Mouse (Mus musculus) left cerebral cortex, adult 6 months (tissue): ENCODE measurements around the gene Mcpt9. TPM values are rescaled to one million over a fixed set of nuclear protein-coding genes. Genes with fewer than 3 reads are reported as not detected.

ENCODE experiments used
- long read RNA-seq, 2 experiments: library from polyadenylated mRNA; unstranded; transcript quantifications; one replicate each; pipeline ENCODE4 v2.0.0; 2019 to 2020
- polyA plus RNA-seq: library from polyadenylated mRNA; unstranded; fragments of <200 nt; fragmentation: Nextera tagmentation; gene quantifications from 2 replicates; pipeline ENCODE4 v1.2.3, GENCODE M21; 2021

Gene Mcpt9
- not detected in 2 replicates for polyA plus RNA-seq
- long read RNA-seq, experiment 1, result 0 reads
- long read RNA-seq, experiment 2, result 0 reads

GRCm38 (mm10) chr14:56030395-56030794 lies at the start of gene Mcpt9:
Gene Mcpt9 (minus strand): TSS chr14:56030495.

GRCm38 (mm10) chr14:56062213-56062612 lies 31.9 kb upstream of the Mcpt9 start, which contains the start of gene Mcpt4:
Gene Mcpt4 (minus strand): TSS chr14:56062313.

GRCm38 (mm10) chr14:56041792-56042191 lies 11.5 kb upstream of the Mcpt9 start, which contains the start of gene Mcpt2:
Gene Mcpt2 (plus strand): TSS chr14:56042041.

GRCm38 (mm10) chr14:56017671-56018070 lies 12.6 kb downstream of the Mcpt9 start, which contains the start of gene Mcpt1:
Gene Mcpt1 (plus strand): TSS chr14:56017971.

Other genes with a start within 250 kb of the Mcpt9 start
- gene Adcy4, start 246.4 kb downstream of the Mcpt9 start, polyA plus RNA-seq, result 1.2 and 2.1 TPM in 2 replicates
- 0.34 TPM in 1 of 2 replicates, not detected in the other for gene Ripk3, start 241.6 kb downstream of the Mcpt9 start, polyA plus RNA-seq
- 0.15 and 0.23 TPM in 2 replicates for gene Nfatc4, start 207.4 kb downstream of the Mcpt9 start, polyA plus RNA-seq
- 0.48 and 0.84 TPM in 2 replicates for gene Nynrin, start 176.5 kb downstream of the Mcpt9 start, polyA plus RNA-seq
- 0.06 and 0.11 TPM in 2 replicates for gene Cbln3, start 146.1 kb downstream of the Mcpt9 start, polyA plus RNA-seq
- gene Khnyn, start 145.5 kb downstream of the Mcpt9 start, polyA plus RNA-seq, result 2.4 and 2.6 TPM in 2 replicates
- gene Sdr39u1, start 130.2 kb downstream of the Mcpt9 start, polyA plus RNA-seq, result 189 and 204 TPM in 2 replicates
- gene Cma1, start 85.8 kb downstream of the Mcpt9 start, polyA plus RNA-seq, result not detected in 2 replicates
- not detected in 2 replicates for gene Cma2, start 79.5 kb downstream of the Mcpt9 start, polyA plus RNA-seq
- not detected in 2 replicates for gene Mcpt1, start 12.5 kb downstream of the Mcpt9 start, polyA plus RNA-seq
- gene Mcpt2, start 11.5 kb upstream of the Mcpt9 start, polyA plus RNA-seq, result not detected in 2 replicates
- gene Mcpt4, start 31.8 kb upstream of the Mcpt9 start, polyA plus RNA-seq, result not detected in 2 replicates
- gene Mcpt8, start 54.8 kb upstream of the Mcpt9 start, polyA plus RNA-seq, result not detected in 2 replicates
- not detected in 2 replicates for gene Ctsg, start 72.1 kb upstream of the Mcpt9 start, polyA plus RNA-seq
- gene Gzme, start 90.1 kb upstream of the Mcpt9 start, polyA plus RNA-seq, result not detected in 2 replicates
- gene Gzmd, start 102.1 kb upstream of the Mcpt9 start, polyA plus RNA-seq, result not detected in 2 replicates
- gene Gzmg, start 129.1 kb upstream of the Mcpt9 start, polyA plus RNA-seq, result not detected in 2 replicates
- not detected in 2 replicates for gene Gzmn, start 144.1 kb upstream of the Mcpt9 start, polyA plus RNA-seq
- gene Gzmf, start 180.9 kb upstream of the Mcpt9 start, polyA plus RNA-seq, result not detected in 2 replicates
- gene Gzmc, start 204.2 kb upstream of the Mcpt9 start, polyA plus RNA-seq, result not detected in 2 replicates
- gene Gzmb, start 231.8 kb upstream of the Mcpt9 start, polyA plus RNA-seq, result not detected in 2 replicates